Mouse (Mus musculus) liver, adult 2 months (tissue): ENCODE data around the gene Gm21962. TPM values are rescaled to one million over a fixed set of nuclear protein-coding genes. Genes with fewer than 3 reads are reported as not detected.
"Not testable (repeated sequence)": the region's sequence is repeated elsewhere in the genome, so short reads cannot be mapped to it uniquely, and the experiment has no call there.

Experiments used
- DNase-seq: peaks from one replicate; pipeline ENCODE4 v3.0.0-alpha.2; 2011; ENCODE audit warnings: low read depth, low spot score; ENCODE audit errors: extremely low read depth
- H3K27ac ChIP-seq: fragments of 200-500 bp; replicated peaks from 2 replicates; pipeline ENCODE4 v1.5.1; 2012; ENCODE audit warnings: low read depth, mild to moderate bottlenecking, control low read depth, inconsistent platforms, low read length; ENCODE audit not compliant: insufficient read depth
- H3K27me3 ChIP-seq: fragments of 200-500 bp; 2 replicates; pipeline ENCODE4 v1.6.1; 2012; ENCODE audit warnings: mild to moderate bottlenecking, moderate library complexity, low read length, inconsistent platforms; ENCODE audit not compliant: control insufficient read depth, insufficient read depth
- H3K36me3 ChIP-seq: fragments of 200-500 bp; 2 replicates; pipeline ENCODE4 v1.6.1; 2012; ENCODE audit warnings: low read length, inconsistent platforms; ENCODE audit not compliant: control insufficient read depth, insufficient read depth
- H3K4me1 ChIP-seq: fragments of 200-500 bp; 2 replicates; pipeline ENCODE4 v1.6.1; 2011; ENCODE audit warnings: low read length; ENCODE audit not compliant: control insufficient read depth, insufficient read depth
- H3K4me3 ChIP-seq: fragments of 200-500 bp; 2 replicates; pipeline ENCODE4 v1.5.1; 2011; ENCODE audit warnings: low read depth, mild to moderate bottlenecking, control low read depth, low read length, moderate library complexity; ENCODE audit not compliant: insufficient read depth
- H3K79me2 ChIP-seq: fragments of 200-500 bp; 2 replicates; pipeline ENCODE4 v1.6.1; 2012; ENCODE audit warnings: inconsistent platforms, mild to moderate bottlenecking, low read length, moderate library complexity; ENCODE audit not compliant: control insufficient read depth, insufficient read depth
- H3K9ac ChIP-seq: fragments of 200-500 bp; 2 replicates; pipeline ENCODE4 v1.6.1; 2012; ENCODE audit warnings: low read depth, mild to moderate bottlenecking, control low read depth, inconsistent platforms, low read length
- CTCF ChIP-seq: fragments of 200-500 bp; IDR thresholded peaks from 2 replicates; pipeline ENCODE4 v1.5.1; 2011; ENCODE audit warnings: low read depth, low read length, control low read depth
- POLR2A ChIP-seq: fragments of 200-500 bp; IDR thresholded peaks from 2 replicates; pipeline ENCODE4 v1.6.1; 2011; ENCODE audit warnings: low read length, control low read depth; ENCODE audit not compliant: insufficient read depth; ENCODE audit errors: extremely low read depth
- WGBS: fragments of 180-500 bp; shearing (Covaris S2); methylation state at CpG from one replicate; pipeline ENCODE4 v1.1.7; 2018; 5-methylcytosine and 5-hydroxymethylcytosine counted together
- polyA plus RNA-seq: library from polyadenylated mRNA; depleted of rRNA; stranded (reverse); fragments of >200 nt; gene quantifications from 2 replicates; pipeline ENCODE4 v1.2.3, GENCODE M21; 2012; rRNA removed
- total RNA-seq: library from RNA; depleted of rRNA; stranded (reverse); fragments of >200 nt; gene quantifications from 2 replicates; pipeline ENCODE4 v1.2.3, GENCODE M21; 2014; rRNA removed

The Gm21962 gene
- not detected in 2 replicates for total RNA-seq
- not detected in 2 replicates for polyA plus RNA-seq

DNA sequence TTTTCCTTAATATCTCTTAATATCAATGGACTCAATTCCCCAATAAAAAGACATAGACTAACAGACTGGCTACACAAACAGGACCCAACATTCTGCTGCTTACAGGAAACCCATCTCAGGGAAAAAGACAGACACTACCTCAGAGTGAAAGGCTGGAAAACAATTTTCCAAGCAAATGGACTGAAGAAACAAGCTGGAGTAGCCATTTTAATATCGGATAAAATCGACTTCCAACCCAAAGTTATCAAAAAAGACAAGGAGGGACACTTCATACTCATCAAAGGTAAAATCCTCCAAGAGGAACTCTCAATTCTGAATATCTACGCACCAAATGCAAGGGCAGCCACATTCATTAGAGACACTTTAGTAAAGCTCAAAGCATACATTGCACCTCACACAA is at the start of gene Gm21962:
Gm21962 (plus strand) TSS at position 301 of the 400 bp plus-strand sequence.
- DNase-seq, H3K27me3 ChIP-seq, H3K4me3 ChIP-seq, H3K36me3 ChIP-seq, H3K79me2 ChIP-seq, H3K9ac ChIP-seq, H3K27ac ChIP-seq, H3K4me1 ChIP-seq: not testable (repeated sequence)
- no CpG with 5 or more reads among the region's 3 CpGs for WGBS

DNA sequence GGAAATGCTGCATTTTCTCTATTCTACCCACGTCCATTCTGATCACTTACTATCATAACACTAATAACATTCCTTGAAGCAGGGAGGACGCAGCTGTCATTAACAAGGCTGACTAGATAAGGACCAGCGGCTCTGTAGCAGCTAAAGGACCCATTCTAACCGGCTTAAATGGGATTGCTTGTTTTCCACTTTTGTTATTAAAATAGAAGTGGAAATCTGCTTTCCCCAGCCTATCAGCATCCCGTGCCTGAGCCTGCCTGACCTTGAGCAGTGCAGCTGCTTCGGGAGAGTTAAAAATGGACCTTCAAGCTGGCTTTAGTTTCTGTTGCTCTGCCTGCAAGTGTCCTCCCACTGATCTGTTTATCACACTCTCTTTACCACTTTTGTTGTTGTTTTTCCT is 49.2 kb upstream of the Gm21962 start:
- no peaks in the 10 kb centered on the region for H3K79me2 ChIP-seq
- H3K9ac ChIP-seq: no peak overlapping the region
- no peak overlapping the region for H3K27ac ChIP-seq
- no peak overlapping the region for H3K4me3 ChIP-seq
- no peaks in the 10 kb centered on the region for H3K27me3 ChIP-seq
- H3K4me1 ChIP-seq: no peaks in the 10 kb centered on the region; the same call in 1 of the 2 replicates
- WGBS: 62% methylated on average over 6 of the region's 6 CpGs
- H3K36me3 ChIP-seq: no peaks in the 10 kb centered on the region
- no peak for DNase-seq
- TF ChIP-seq CTCF: no peak
- TF ChIP-seq POLR2A: no peak

DNA sequence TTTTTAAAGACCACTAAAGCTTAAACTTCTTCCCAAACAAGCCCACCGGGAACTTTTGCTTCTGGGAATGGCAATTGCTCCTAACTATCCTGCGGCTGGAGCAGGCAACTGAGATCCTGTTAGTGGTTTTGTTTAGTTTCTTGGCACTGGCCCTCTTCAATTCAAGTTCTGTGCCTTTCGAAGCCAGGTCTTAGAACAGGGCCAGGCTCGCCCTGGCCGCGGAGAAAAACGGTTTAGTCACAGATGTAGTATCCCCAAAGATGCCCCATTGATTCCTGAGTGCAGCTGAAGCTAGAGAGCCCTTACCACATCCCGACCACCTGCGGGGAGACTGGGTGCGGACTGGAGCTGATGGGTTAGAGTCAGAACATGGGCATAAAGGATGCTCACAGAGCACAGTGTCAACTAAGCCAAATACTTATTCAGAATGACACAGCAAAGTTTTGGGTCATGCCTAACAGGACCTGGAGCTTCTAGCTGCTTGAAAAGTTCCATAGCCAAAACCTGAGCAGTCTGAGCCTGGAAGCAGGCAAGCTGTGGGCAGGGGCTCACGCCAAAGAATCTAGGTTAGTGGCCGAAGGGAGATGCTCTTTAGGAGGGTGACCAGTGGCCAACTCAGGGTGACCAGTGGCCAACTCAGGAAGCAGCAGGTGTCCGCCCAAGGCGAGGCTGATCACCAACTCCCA is 48.3 kb upstream of the Gm21962 start:
- WGBS: 48% methylated on average over 14 of the region's 14 CpGs
- Histone ChIP-seq H3K27me3 (no peaks in the 10 kb centered on the region), H3K9ac (no peak overlapping the region), H3K36me3 (no peaks in the 10 kb centered on the region), H3K27ac (no peak overlapping the region), H3K79me2 (no peaks in the 10 kb centered on the region), H3K4me3 (peak overlapping the region; percentile 68; the same call in 1 of the 2 replicates), H3K4me1 (no peaks in the 10 kb centered on the region; the same call in 1 of the 2 replicates)
- TF ChIP-seq POLR2A (no peak), CTCF (no peak)
- DNase-seq: peak; percentile 15

DNA sequence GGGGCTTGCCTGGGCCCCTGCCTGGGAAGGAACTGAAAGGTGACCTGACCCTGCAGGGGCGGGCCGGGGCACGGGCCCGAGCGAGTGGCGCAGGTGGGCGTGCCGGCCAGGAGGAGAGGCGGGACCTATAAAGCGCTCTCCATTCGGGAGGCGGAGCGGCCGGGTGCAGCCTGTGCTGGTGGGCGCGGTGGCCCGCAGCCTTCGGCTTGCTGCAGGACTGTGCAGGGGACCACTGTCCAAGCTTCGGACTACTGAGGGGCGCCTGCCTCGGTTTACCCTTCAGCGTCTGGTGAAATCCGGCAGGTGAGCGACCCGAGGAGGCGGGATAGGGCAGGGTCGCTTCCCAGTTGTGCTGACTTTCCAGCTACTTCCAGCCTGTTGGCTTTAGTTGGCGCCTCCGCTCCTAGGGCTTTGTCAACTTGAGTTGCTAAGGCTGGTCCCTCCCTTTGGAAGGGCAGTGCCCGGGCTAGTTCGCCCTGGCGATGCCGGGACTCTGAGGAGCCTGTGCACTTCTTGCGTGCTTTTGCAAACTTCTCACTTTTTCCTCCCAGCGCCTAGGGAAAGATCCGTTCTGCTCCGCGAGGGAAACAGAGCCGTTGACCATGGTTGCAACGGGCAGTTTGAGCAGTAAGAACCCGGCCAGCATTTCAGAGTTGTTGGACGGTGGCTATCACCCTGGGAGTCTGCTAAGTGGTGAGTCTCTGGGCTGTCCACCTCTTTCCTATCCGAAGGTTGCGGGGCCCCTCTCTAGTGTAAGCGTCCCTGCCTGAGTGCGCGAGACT is 47.6 kb upstream of the Gm21962 start:
- TF ChIP-seq POLR2A (no peak), CTCF (no peak)
- 1% methylated on average over 47 of the region's 47 CpGs for WGBS
- Histone ChIP-seq H3K79me2 (no peaks in the 10 kb centered on the region), H3K4me1 (no peaks in the 10 kb centered on the region; the same call in 1 of the 2 replicates), H3K9ac (peak overlapping the region; percentile 27; the same call in 1 of the 2 replicates), H3K4me3 (peak overlapping the region; percentile 68), H3K27me3 (no peaks in the 10 kb centered on the region), H3K36me3 (no peaks in the 10 kb centered on the region), H3K27ac (no peak overlapping the region)
- peak; percentile 54 for DNase-seq

DNA sequence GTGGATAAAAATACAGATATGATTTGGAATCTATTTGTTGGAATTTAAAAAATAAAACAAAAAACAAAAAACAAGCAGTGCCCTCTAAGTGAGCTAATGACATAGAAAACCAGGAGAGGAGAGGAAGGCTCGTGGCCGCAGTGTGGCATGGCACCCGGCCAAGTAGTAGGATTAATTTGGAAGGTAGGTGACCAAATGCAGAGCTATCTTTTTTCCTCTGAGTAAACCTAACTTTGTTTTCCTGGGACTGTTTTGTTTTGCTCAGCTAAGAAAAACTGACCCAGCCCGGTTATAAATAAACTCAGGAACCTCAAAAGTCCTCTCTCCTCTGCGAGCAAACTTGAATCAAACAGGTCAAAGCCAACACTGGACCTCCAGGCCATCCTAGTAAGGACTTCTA is 46.3 kb upstream of the Gm21962 start:
- DNase-seq: no peak
- no peak overlapping the region for H3K4me3 ChIP-seq
- H3K79me2 ChIP-seq: no peaks in the 10 kb centered on the region
- H3K9ac ChIP-seq: no peak overlapping the region
- H3K27ac ChIP-seq: no peak overlapping the region
- WGBS: 75% methylated on average over 5 of the region's 5 CpGs
- TF ChIP-seq POLR2A (no peak), CTCF (no peak)
- H3K36me3 ChIP-seq: no peaks in the 10 kb centered on the region
- no peaks in the 10 kb centered on the region for H3K27me3 ChIP-seq
- H3K4me1 ChIP-seq: no peaks in the 10 kb centered on the region; the same call in 1 of the 2 replicates

DNA sequence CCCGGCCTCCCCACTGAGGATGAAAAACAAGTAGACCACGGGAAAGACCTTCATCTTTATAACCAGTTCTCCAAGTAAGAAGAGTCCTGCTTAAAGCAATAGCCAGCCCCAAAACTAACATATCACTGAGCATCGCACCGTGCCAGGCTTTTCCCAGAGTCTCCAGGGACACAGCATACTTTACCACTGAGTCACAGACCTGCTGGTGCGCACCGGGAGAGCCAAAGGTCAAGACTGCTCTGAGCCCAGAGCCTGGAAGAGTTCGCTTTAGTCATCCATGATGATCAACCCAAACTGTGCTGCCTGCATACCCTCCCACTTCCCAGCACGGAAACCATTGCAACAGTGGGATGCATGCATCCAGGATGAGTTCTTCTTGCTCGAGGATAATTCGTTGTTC is 37.6 kb upstream of the Gm21962 start:
- 84% methylated on average over 10 of the region's 10 CpGs for WGBS
- no peaks in the 10 kb centered on the region for H3K79me2 ChIP-seq
- H3K27ac ChIP-seq: no peak overlapping the region
- no peak overlapping the region for H3K9ac ChIP-seq
- TF ChIP-seq CTCF (no peak), POLR2A (no peak)
- no peak overlapping the region for H3K4me3 ChIP-seq
- no peaks in the 10 kb centered on the region for H3K36me3 ChIP-seq
- no peak for DNase-seq
- no peaks in the 10 kb centered on the region for H3K27me3 ChIP-seq
- H3K4me1 ChIP-seq: no peaks in the 10 kb centered on the region
